Mouse (Mus musculus) kidney, embryonic 14.5 days (tissue): ENCODE measurements around the gene Nfx1. TPM values are rescaled to one million over a fixed set of nuclear protein-coding genes. Genes with fewer than 3 reads are reported as not detected.

Experiments used
- ATAC-seq: fragments of 200-750 bp; cut with Nextera tagmentation; 2 replicates; pipeline ENCODE4 v1.8.0; 2017; ENCODE audit warnings: moderate number of reproducible peaks, mild to moderate bottlenecking, moderate TSS enrichment, moderate library complexity; ENCODE audit not compliant: low FRiP score, low TSS enrichment
- H3K27ac ChIP-seq: fragments of 300-500 bp; sonication (generic); 2 replicates; pipeline ENCODE4 v1.5.1; 2014; ENCODE audit warnings: low read depth, mild to moderate bottlenecking, low read length, moderate library complexity, mixed read lengths
- H3K27me3 ChIP-seq: fragments of 300-500 bp; sonication (generic); 2 replicates; pipeline ENCODE4 v1.6.1; 2014; ENCODE audit warnings: mild to moderate bottlenecking, low read length; ENCODE audit not compliant: control insufficient read depth, insufficient read depth
- H3K36me3 ChIP-seq: fragments of 300-500 bp; sonication (generic); 2 replicates; pipeline ENCODE4 v1.6.1; 2014; ENCODE audit warnings: low read length, mixed read lengths; ENCODE audit not compliant: control insufficient read depth, insufficient read depth
- H3K4me1 ChIP-seq: fragments of 300-500 bp; sonication (generic); 2 replicates; pipeline ENCODE4 v1.6.1; 2014; ENCODE audit warnings: low read length, mixed read lengths; ENCODE audit not compliant: control insufficient read depth, insufficient read depth
- H3K4me2 ChIP-seq: fragments of 300-500 bp; sonication (generic); replicated peaks from 2 replicates; pipeline ENCODE4 v1.6.1; 2014; ENCODE audit warnings: low read depth, mild to moderate bottlenecking, low read length
- H3K4me3 ChIP-seq: fragments of 300-500 bp; sonication (generic); 2 replicates; pipeline ENCODE4 v1.5.1; 2014; ENCODE audit warnings: mild to moderate bottlenecking, low read length
- H3K9ac ChIP-seq: fragments of 300-500 bp; sonication (generic); 2 replicates; pipeline ENCODE4 v1.6.1; 2014; ENCODE audit warnings: low read depth, mild to moderate bottlenecking, low read length, moderate library complexity
- H3K9me3 ChIP-seq: fragments of 300-500 bp; sonication (generic); 2 replicates; pipeline ENCODE4 v1.6.1; 2016; ENCODE audit warnings: low read length; ENCODE audit not compliant: control insufficient read depth
- WGBS: fragments of 180-500 bp; shearing (Covaris S2); extraction: QIAGEN DNeasy Blood & Tissue Kit; methylation state at CpG from one replicate; pipeline ENCODE4 v1.1.7; 2014; 5-methylcytosine and 5-hydroxymethylcytosine counted together
- polyA plus RNA-seq: library from polyadenylated mRNA; unstranded; fragments of >200 nt; fragmentation: Nextera tagmentation; extraction: Ambion mirVana; gene quantifications from 2 replicates; pipeline ENCODE4 v1.2.1, GENCODE M21; 2014

Nfx1 gene
- polyA plus RNA-seq, 1 experiment from 2014 or later: 103 TPM

DNA sequence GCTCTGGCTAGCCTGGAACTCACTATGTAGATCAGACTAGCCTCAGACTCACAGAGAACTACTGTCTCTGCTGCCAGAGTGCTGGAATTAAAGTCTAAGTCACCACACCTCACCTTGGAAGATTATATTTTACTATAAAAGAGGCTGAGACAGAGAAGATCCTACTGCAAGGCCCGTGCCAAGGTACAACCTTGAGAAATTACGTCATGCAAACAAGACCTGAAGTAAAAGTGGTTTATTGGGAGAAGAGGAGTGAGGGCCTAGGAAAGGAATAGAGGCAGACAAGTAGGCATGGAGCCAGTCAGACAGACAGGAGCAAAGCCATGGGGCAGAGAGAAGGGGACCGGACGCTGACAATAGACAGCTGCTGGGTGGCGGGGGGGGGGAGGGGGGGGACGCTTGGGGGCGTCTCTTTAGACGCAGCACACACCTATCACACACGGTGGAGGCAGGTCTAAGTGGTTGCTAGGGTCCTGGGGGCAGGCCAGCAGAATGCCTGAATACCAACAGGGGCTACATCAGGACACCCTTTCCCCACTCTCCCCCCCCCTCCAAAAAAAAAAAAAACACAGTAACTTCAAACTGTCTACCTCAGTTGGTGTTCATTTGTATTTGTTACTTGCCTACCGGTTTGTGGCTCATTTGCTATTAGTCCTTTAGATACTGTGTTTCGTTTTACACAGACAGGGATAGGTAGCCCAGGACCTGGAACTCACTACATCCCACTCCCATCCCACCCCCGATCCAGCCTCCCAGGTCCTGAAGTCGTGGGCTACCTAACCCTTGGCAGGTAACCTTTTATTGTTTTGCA, 720 bp upstream of the Nfx1 start:
- ATAC-seq: peak; percentile 29
- Histone ChIP-seq H3K9ac (peak overlapping the region; percentile 89), H3K27me3 (no peaks in the 10 kb centered on the region), H3K36me3 (peaks cover 17% of the 10 kb centered on the region), H3K27ac (peak overlapping the region; percentile 92), H3K9me3 (no peaks in the 10 kb centered on the region), H3K4me2 (peak overlapping the region; percentile 70), H3K4me3 (peak overlapping the region; percentile 99), H3K4me1 (peaks cover 11% of the 10 kb centered on the region; the same call in 1 of the 2 replicates)
- WGBS: 11% methylated on average over 11 of the region's 13 CpGs

DNA sequence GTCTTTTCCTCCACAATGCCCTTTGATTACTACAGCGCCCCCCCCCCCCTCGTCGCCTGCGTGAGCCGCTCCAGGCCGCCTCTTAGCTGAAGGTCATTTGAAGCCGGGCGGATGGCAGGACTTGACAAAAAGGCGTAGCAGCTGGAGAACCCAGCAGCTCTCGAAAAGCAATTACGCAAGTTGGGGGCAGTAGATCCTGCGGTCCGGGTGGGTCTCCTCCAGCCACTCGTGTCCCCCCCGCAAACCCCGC, 189 bp upstream of the Nfx1 start:
- H3K4me2 ChIP-seq: peak overlapping the region; percentile 70
- ATAC-seq: no peak
- H3K27ac ChIP-seq: peak overlapping the region; percentile 92
- no peaks in the 10 kb centered on the region for H3K9me3 ChIP-seq
- peaks cover 11% of the 10 kb centered on the region; the same call in 1 of the 2 replicates for H3K4me1 ChIP-seq
- H3K9ac ChIP-seq: peak overlapping the region; percentile 89
- no peaks in the 10 kb centered on the region for H3K27me3 ChIP-seq
- peaks cover 17% of the 10 kb centered on the region for H3K36me3 ChIP-seq
- H3K4me3 ChIP-seq: peak overlapping the region; percentile 99
- WGBS: under 1% methylated on average over 16 of the region's 16 CpGs

DNA sequence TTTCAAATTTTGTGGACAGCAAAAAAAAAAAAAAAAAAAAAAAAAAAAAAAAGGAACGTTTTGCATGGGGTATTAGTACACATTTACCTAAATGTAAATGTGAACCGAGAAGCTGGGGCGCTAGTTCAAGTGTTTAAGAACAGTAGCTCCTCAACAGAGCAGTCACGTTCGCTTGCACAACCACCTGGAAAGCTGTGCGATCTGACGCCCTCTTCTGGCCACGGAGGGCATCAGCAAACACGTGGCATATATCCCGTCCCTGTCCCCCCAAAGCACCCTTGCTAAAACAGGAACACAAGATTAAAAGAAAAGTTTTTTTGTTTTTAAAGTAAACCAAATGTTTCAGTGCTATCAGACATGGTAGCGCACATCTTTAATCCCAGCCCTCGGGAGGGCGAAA, 1.0 kb downstream of the Nfx1 start:
- Histone ChIP-seq H3K4me3 (peak overlapping the region; percentile 99), H3K9me3 (no peaks in the 10 kb centered on the region), H3K27me3 (no peaks in the 10 kb centered on the region), H3K27ac (peak overlapping the region; percentile 92; the same call in 1 of the 2 replicates), H3K4me1 (peaks cover 11% of the 10 kb centered on the region; the same call in 1 of the 2 replicates), H3K4me2 (peak overlapping the region; percentile 70), H3K36me3 (peaks cover 17% of the 10 kb centered on the region), H3K9ac (peak overlapping the region; percentile 89)
- no peak for ATAC-seq
- WGBS: 28% methylated on average over 13 of the region's 13 CpGs

DNA sequence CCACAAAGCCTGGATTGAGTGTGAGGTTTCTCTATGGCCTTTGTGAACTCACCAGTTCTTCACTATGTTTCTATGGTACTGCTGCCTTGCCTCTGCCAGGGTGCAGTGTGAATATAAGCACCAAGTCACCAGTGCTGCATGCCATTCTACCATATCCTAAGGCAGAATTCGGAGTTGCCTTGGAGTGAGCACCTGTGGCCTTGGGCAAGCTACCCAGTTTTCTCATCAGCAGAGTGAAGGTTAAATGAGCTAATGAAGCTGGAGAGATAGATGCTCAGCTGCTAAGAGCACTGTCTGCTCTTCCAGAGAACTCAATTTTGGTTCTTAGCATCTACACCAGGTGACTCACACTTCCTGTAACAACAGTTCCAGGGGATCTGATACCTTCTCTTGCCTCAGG, 3.3 kb downstream of the Nfx1 start:
- no peak overlapping the region for H3K4me2 ChIP-seq
- ATAC-seq: no peak
- H3K27ac ChIP-seq: no peak overlapping the region
- no peaks in the 10 kb centered on the region for H3K27me3 ChIP-seq
- 100% methylated on average over 1 of the region's 1 CpGs for WGBS
- H3K9ac ChIP-seq: no peak overlapping the region
- H3K4me3 ChIP-seq: no peak overlapping the region
- H3K4me1 ChIP-seq: peaks cover 11% of the 10 kb centered on the region; the same call in 1 of the 2 replicates
- peaks cover 34% of the 10 kb centered on the region for H3K36me3 ChIP-seq
- H3K9me3 ChIP-seq: no peaks in the 10 kb centered on the region

DNA sequence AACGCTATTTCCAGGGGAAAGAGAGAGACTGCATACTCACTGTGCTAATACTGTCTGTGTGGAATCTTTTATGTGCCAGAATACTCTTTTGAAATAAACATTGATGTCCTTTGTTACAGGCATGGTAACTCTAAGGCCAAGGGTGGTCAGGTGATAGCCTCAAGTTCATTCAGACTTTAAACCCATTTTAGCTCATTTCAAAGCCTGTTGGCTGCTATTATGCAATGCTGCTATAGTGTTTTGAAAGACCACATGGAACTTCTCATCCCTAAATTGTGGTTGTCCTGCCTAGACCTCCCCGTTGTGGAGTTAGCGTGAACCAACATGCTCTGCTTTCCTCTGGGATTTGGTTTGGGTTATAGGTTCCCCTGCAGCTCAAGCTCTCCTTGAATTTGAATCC, 5.0 kb downstream of the Nfx1 start:
- Histone ChIP-seq H3K4me2 (no peak overlapping the region), H3K4me3 (no peak overlapping the region), H3K9me3 (no peaks in the 10 kb centered on the region), H3K4me1 (peaks cover 11% of the 10 kb centered on the region; the same call in 1 of the 2 replicates), H3K9ac (no peak overlapping the region), H3K36me3 (peaks cover 49% of the 10 kb centered on the region), H3K27me3 (no peaks in the 10 kb centered on the region), H3K27ac (no peak overlapping the region)
- WGBS: 90% methylated on average over 3 of the region's 3 CpGs
- no peak for ATAC-seq

DNA sequence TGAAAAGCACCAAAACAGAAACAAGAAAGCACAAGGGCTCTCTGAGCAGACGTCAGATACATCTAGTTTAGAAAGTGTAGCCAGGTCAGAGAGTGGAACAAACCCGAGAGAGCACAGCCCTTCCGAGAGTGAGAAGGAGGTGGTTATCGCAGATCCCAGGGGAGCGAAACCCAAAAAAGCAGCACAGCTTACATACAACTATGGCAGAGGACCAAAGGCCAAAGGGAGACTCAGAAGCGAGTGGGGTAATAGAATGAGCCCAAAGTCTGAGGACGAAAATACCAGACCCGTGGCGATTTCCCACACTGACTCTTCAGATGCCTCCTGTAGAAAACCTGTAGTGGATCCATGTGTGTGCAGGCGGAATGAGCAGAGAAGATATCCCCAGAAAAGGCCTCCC, 5.9 kb downstream of the Nfx1 start:
- peaks cover 57% of the 10 kb centered on the region for H3K36me3 ChIP-seq
- no peaks in the 10 kb centered on the region for H3K27me3 ChIP-seq
- H3K27ac ChIP-seq: no peak overlapping the region
- no peaks in the 10 kb centered on the region for H3K9me3 ChIP-seq
- no peak overlapping the region for H3K4me2 ChIP-seq
- 92% methylated on average over 10 of the region's 10 CpGs for WGBS
- H3K9ac ChIP-seq: no peak overlapping the region
- no peak for ATAC-seq
- peaks cover 10% of the 10 kb centered on the region; the same call in 1 of the 2 replicates for H3K4me1 ChIP-seq
- no peak overlapping the region for H3K4me3 ChIP-seq

DNA sequence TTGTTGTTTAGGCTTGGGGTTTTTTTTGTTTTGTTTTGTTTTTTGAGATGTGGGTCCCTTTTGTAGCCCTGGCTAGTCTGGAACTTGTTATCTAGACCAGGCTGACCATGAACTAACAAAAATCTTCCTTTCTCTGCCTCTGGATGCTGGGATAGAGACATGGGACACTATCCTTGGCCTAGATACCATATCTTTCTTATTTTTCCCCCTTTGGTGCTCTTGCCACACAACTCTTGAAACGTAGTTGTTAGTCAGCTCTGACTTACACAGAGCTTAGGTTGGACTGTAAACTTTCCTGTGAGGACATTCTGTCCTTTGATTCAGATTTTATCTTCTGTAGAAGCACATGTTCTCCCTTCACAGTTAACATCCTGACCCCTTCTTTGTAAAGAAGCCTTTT, 8.7 kb downstream of the Nfx1 start:
- peaks cover 72% of the 10 kb centered on the region for H3K36me3 ChIP-seq
- H3K4me3 ChIP-seq: no peak overlapping the region
- H3K27me3 ChIP-seq: no peaks in the 10 kb centered on the region
- H3K4me1 ChIP-seq: no peaks in the 10 kb centered on the region
- no peak for ATAC-seq
- no peaks in the 10 kb centered on the region for H3K9me3 ChIP-seq
- H3K27ac ChIP-seq: no peak overlapping the region
- no peak overlapping the region for H3K4me2 ChIP-seq
- no peak overlapping the region for H3K9ac ChIP-seq
- 93% methylated on average over 1 of the region's 1 CpGs for WGBS

DNA sequence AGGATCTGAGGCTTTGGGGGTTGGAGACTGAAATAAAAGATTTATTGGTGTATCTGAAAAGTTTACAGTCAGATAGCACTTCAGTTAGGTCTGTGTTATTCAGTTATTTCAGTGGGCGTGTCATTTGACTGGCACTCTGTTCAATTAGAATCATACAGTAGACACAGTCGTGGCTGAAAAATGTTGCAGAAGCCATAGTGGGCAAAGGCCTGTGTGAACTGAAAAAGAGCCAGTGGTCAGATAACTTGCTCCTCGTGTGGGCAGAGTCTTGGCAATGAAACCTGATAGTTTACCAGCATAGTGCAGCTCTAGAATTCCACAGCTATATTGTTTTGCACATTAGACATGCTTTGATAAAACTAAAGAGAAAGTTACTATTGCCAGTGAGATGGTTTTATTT, 11.8 kb downstream of the Nfx1 start:
- no peak overlapping the region for H3K27ac ChIP-seq
- H3K4me3 ChIP-seq: no peak overlapping the region
- H3K9ac ChIP-seq: no peak overlapping the region
- H3K36me3 ChIP-seq: peaks cover 80% of the 10 kb centered on the region
- no peaks in the 10 kb centered on the region for H3K27me3 ChIP-seq
- H3K4me2 ChIP-seq: no peak overlapping the region
- H3K9me3 ChIP-seq: no peaks in the 10 kb centered on the region
- H3K4me1 ChIP-seq: no peaks in the 10 kb centered on the region
- 49% methylated on average over 3 of the region's 3 CpGs for WGBS
- ATAC-seq: no peak

DNA sequence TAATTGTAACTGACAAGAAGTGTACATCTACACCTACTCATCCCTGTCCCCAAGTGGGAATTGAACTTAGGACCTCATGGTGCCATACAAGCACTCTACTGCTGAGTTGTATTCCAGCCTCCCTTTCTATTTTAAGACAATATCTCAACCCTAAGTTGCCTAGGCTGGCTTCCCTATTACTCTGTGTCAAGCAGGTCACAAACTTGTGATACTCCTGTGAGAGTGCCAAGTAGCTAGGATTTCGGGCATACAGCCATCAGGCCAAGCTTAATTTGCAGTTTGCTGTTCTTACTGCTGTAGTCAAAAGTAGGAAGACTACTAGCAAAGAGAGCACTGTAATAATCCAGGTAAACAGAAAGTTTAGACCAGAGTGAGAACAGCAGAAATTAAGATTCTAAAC, 13.0 kb downstream of the Nfx1 start:
- no peaks in the 10 kb centered on the region for H3K27me3 ChIP-seq
- no peaks in the 10 kb centered on the region for H3K9me3 ChIP-seq
- H3K4me3 ChIP-seq: no peak overlapping the region
- WGBS: 91% methylated on average over 1 of the region's 1 CpGs
- peaks cover 82% of the 10 kb centered on the region for H3K36me3 ChIP-seq
- H3K4me2 ChIP-seq: no peak overlapping the region
- no peak for ATAC-seq
- no peak overlapping the region for H3K27ac ChIP-seq
- no peaks in the 10 kb centered on the region for H3K4me1 ChIP-seq
- no peak overlapping the region for H3K9ac ChIP-seq
